Mouse (Mus musculus) cerebellum, adult 2 months (tissue): ENCODE data around the gene Zfp341.

Experiments
- CTCF ChIP-seq: fragments of 200-500 bp; IDR thresholded peaks from 2 replicates; pipeline ENCODE4 v1.5.1; 2011; ENCODE audit warnings: low read depth, mild to moderate bottlenecking, control low read depth, low read length, moderate library complexity, borderline replicate concordance; ENCODE audit not compliant: insufficient read depth
- POLR2A ChIP-seq: fragments of 200-500 bp; IDR thresholded peaks from 2 replicates; pipeline ENCODE4 v1.6.1; 2011; ENCODE audit warnings: low read length, control low read depth, borderline replicate concordance; ENCODE audit not compliant: insufficient read depth

DNA sequence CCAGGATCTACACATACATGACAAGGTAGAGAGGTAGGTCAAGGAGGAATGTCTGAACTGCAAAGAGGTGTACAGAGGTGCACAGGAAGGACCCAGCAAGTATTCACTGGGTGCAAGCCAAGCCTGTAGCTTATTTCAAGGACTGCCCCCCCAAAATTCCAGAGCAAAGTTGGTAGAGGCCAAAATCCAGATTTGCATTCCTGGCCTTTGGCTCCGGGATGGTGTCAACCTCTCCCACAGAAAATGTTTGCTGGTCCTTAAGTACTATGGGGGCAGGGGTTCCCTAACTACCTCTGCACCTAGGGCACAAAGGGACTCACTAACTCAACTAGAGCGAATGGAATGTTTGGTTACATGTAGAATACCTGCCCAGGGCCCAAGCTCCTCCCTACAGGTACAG is 45.3 kb upstream of the Zfp341 start:
- TF ChIP-seq POLR2A (no peak), CTCF (no peak)
